ENCODE assay signal across 19 mouse cellular contexts in the genomic region with DNA sequence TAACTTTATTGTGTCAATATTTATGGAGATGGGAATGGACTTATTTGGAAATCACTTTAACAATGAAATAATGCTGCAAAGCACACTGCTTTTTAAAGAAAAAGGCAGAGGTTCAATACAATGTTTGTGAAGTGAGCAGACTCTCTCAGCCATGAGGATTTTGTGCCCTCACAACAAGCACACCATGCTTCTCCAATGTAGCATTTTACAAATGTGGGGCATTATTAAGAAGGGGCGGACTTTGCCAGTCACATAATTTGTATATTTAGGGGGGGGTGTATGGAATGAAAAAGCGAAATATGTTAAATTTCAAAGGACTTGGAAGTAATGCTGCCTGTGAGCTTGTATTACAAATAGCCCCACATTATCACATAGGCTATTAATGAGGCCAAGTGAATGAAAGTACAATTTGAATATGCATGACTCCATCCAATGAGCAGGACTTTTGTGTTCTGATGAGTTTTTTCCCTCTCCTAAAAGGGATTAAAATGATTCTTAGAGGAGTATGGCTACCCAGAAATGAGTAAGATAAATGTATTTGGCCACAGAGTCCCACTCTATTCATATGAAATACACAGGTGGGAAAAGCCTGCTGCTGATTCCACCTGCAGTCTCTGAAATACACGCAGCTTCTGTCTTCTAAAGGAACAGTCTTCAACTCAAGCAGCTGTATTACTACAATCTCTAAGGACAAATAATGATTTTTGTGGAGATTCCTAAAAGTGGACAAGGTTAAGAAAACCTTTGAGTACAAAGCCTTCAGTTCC.
DNase-seq lines count a peak whose midpoint lies in the region; ATAC-seq and TF ChIP-seq lines count a peak whose summit lies in the region.
"Had no signal": no experiment of that assay in that cellular context is flagged by ENCODE, and none has a peak within 500 bp of the region (broad histone marks: within the 10 kb centered on the region; RNA-seq: fewer than 3 reads in every experiment).

No protein-coding gene starts in this region.

- H3K4me1 ChIP-seq in hindbrain, embryonic 10.5 days (replicated peaks) = peaks cover 41% of the 10 kb centered on the region
- H3K4me1 ChIP-seq in midbrain, embryonic 10.5 days = peaks cover 41% of the 10 kb centered on the region
- peaks cover 27% of the 10 kb centered on the region for H3K4me1 ChIP-seq in neural tube, embryonic 13.5 days (replicated peaks)
- H3K4me1 ChIP-seq in thymus, adult 2 months (replicated peaks; ENCODE audit: control insufficient read depth, insufficient read depth, low read length) = peaks cover 3% of the 10 kb centered on the region; the same call in 1 of the 2 replicates
- H3K4me1 ChIP-seq: heart, embryonic 15.5 days; limb, embryonic 12.5 days; liver, embryonic 15.5 days had no signal

- intact Hi-C loops in gastrocnemius, postnatal 36 days (cut with DNase I) = no loop called here

- H3K27ac ChIP-seq in layer of hippocampus, adult 2 months = peak overlapping the region; percentile 66; the same call in 1 of the 2 replicates
- peak overlapping the region; percentile 79 for H3K27ac ChIP-seq in hindbrain, embryonic 10.5 days
- peak overlapping the region; percentile 79 for H3K27ac ChIP-seq in midbrain, embryonic 10.5 days (replicated peaks)
- H3K27ac ChIP-seq in neural tube, embryonic 13.5 days (replicated peaks) = peak overlapping the region; percentile 75
- no peak overlapping the region for H3K27ac ChIP-seq in thymus, adult 2 months (ENCODE audit: control insufficient read depth, insufficient read depth, low read length)
- H3K27ac ChIP-seq: heart, embryonic 15.5 days; limb, embryonic 12.5 days; liver, embryonic 15.5 days; stomach, postnatal 0 days had no signal

- WGBS in hindbrain, embryonic 10.5 days = 73% methylated on average over 3 of the region's 3 CpGs
- WGBS in midbrain, embryonic 10.5 days = 80% methylated on average over 3 of the region's 3 CpGs
- 59% methylated on average over 3 of the region's 3 CpGs for WGBS in neural tube, embryonic 13.5 days
- WGBS in thymus, adult 2 months = 93% methylated on average over 3 of the region's 3 CpGs

- peak; percentile 34; the same call in 1 of the 2 replicates for ATAC-seq in neural tube, embryonic 13.5 days (ENCODE audit: low read depth)

- no peak for TF ChIP-seq POLR2A in thymus, adult 2 months (IDR thresholded peaks at IDR 0.05; ENCODE audit: control insufficient read depth, extremely low read depth, insufficient read depth, low read length, poor library complexity)

- H3K9me3 ChIP-seq in hindbrain, embryonic 10.5 days = no peaks in the 10 kb centered on the region
- H3K9me3 ChIP-seq in midbrain, embryonic 10.5 days (replicated peaks) = no peaks in the 10 kb centered on the region
- no peaks in the 10 kb centered on the region for H3K9me3 ChIP-seq in neural tube, embryonic 13.5 days
- H3K9me3 ChIP-seq: heart, embryonic 15.5 days; limb, embryonic 12.5 days; liver, embryonic 15.5 days; megakaryocyte, embryonic 14.5 days had no signal

- 0 out of 2 replicates have a peak, but pooled peaks cover 6% of the 10 kb centered on the region for H3K36me3 ChIP-seq in hindbrain, embryonic 10.5 days
- peaks cover 5% of the 10 kb centered on the region for H3K36me3 ChIP-seq in midbrain, embryonic 10.5 days
- no peaks in the 10 kb centered on the region for H3K36me3 ChIP-seq in neural tube, embryonic 13.5 days
- no peaks in the 10 kb centered on the region for H3K36me3 ChIP-seq in thymus, adult 2 months (ENCODE audit: control insufficient read depth, insufficient read depth, low read length)
- H3K36me3 ChIP-seq: limb, embryonic 12.5 days had no signal

- H3K4me3 ChIP-seq in layer of hippocampus, adult 2 months = no peak overlapping the region
- no peak overlapping the region for H3K4me3 ChIP-seq in hindbrain, embryonic 10.5 days
- 0 out of 2 replicates have a peak overlapping the region, but pooled peaks have one; percentile 9 for H3K4me3 ChIP-seq in midbrain, embryonic 10.5 days
- no peak overlapping the region for H3K4me3 ChIP-seq in neural tube, embryonic 13.5 days
- no peak overlapping the region for H3K4me3 ChIP-seq in thymus, adult 2 months (ENCODE audit: control insufficient read depth, insufficient read depth, low read length)
- H3K4me3 ChIP-seq: heart, embryonic 15.5 days; limb, embryonic 12.5 days; liver, embryonic 15.5 days; megakaryocyte, embryonic 14.5 days had no signal

- no peak for DNase-seq in layer of hippocampus, adult 2 months (ENCODE audit: low spot score in 2 of 2)
- DNase-seq in layer of hippocampus, postnatal 25 days (ENCODE audit: extremely low spot score in 1 of 2, low spot score in 1 of 2) = no peak
- DNase-seq in hindbrain, embryonic 10.5 days (ENCODE audit: low spot score) = no peak
- no peak for DNase-seq in midbrain, embryonic 10.5 days (ENCODE audit: low spot score)
- no peak for DNase-seq in thymus, adult 2 months
- no peak for DNase-seq in gastrocnemius, postnatal 36 days
- no peak for DNase-seq in kidney, postnatal 25 days
- DNase-seq: cerebellum, postnatal 14 days; heart, adult 11 months; kidney, postnatal 10 days; right cerebral cortex, adult 18-20 months; spleen, adult 18-20 months had no signal

- no peak for TF ChIP-seq CTCF in layer of hippocampus, adult 2 months (conservative IDR thresholded peaks at IDR 0.05)
- TF ChIP-seq CTCF in thymus, adult 2 months (IDR thresholded peaks at IDR 0.05; ENCODE audit: borderline replicate concordance, control insufficient read depth, extremely low read depth, insufficient read depth, low read length, poor library complexity) = no peak

- H3K9ac ChIP-seq in neural tube, embryonic 13.5 days = peak overlapping the region; percentile 60; the same call in 1 of the 2 replicates
- H3K9ac ChIP-seq: heart, embryonic 15.5 days; limb, embryonic 12.5 days; liver, embryonic 15.5 days had no signal

- peaks cover 9% of the 10 kb centered on the region; the same call in 1 of the 2 replicates for H3K27me3 ChIP-seq in hindbrain, embryonic 10.5 days (ENCODE audit: insufficient read depth, poor library complexity, severe bottlenecking)
- H3K27me3 ChIP-seq in midbrain, embryonic 10.5 days (ENCODE audit: low read depth, poor library complexity, severe bottlenecking) = peaks cover 14% of the 10 kb centered on the region; the same call in 1 of the 2 replicates
- H3K27me3 ChIP-seq in neural tube, embryonic 13.5 days = peaks cover 5% of the 10 kb centered on the region; the same call in 1 of the 2 replicates
- no peaks in the 10 kb centered on the region for H3K27me3 ChIP-seq in thymus, adult 2 months (ENCODE audit: control insufficient read depth, insufficient read depth, low read length)
- H3K27me3 ChIP-seq: CH12.LX; heart, embryonic 15.5 days; limb, embryonic 12.5 days; liver, embryonic 15.5 days; megakaryocyte, embryonic 14.5 days had no signal

- peak overlapping the region; percentile 35 for H3K4me2 ChIP-seq in neural tube, embryonic 13.5 days
- H3K4me2 ChIP-seq: heart, embryonic 15.5 days; limb, embryonic 12.5 days; liver, embryonic 15.5 days had no signal
